Mouse (Mus musculus) intestine, embryonic 14.5 days (tissue): Measurements from ENCODE around the gene Ntm. TPM values are rescaled to one million over a fixed set of nuclear protein-coding genes. Genes with fewer than 3 reads are reported as not detected.

Experiments used
- ATAC-seq: fragments of 200-750 bp; cut with Nextera tagmentation; replicated peaks from 2 replicates; pipeline ENCODE4 v1.8.0; 2017; ENCODE audit warnings: low read depth, moderate number of reproducible peaks, moderate TSS enrichment, moderate library complexity; ENCODE audit not compliant: low FRiP score, low TSS enrichment
- DNase-seq: peaks from one replicate; pipeline ENCODE4 v3.0.0-alpha.2; 2018; ENCODE audit warnings: low spot score
- H3K27ac ChIP-seq: fragments of 300-500 bp; sonication (generic); 2 replicates; pipeline ENCODE4 v1.5.1; 2014; ENCODE audit warnings: low read depth, mild to moderate bottlenecking, control low read depth
- H3K27me3 ChIP-seq: fragments of 300-500 bp; sonication (generic); replicated peaks from 2 replicates; pipeline ENCODE4 v1.6.1; 2014; ENCODE audit warnings: low read length, control low read depth; ENCODE audit not compliant: control insufficient read depth, insufficient read depth
- H3K36me3 ChIP-seq: fragments of 300-500 bp; sonication (generic); 2 replicates; pipeline ENCODE4 v1.6.1; 2014; ENCODE audit warnings: low read length, control low read depth; ENCODE audit not compliant: control insufficient read depth, insufficient read depth
- H3K4me1 ChIP-seq: fragments of 300-500 bp; sonication (generic); replicated peaks from 2 replicates; pipeline ENCODE4 v1.6.1; 2014; ENCODE audit warnings: low read length, control low read depth, mixed read lengths; ENCODE audit not compliant: control insufficient read depth, insufficient read depth
- H3K4me2 ChIP-seq: fragments of 300-500 bp; sonication (generic); 2 replicates; pipeline ENCODE4 v1.6.1; 2014; ENCODE audit warnings: low read length
- H3K4me3 ChIP-seq: fragments of 300-500 bp; sonication (generic); 2 replicates; pipeline ENCODE4 v1.5.1; 2014; ENCODE audit warnings: low read depth, low read length, control low read depth, mixed read lengths
- H3K9ac ChIP-seq: fragments of 300-500 bp; sonication (generic); 2 replicates; pipeline ENCODE4 v1.6.1; 2014; ENCODE audit warnings: mild to moderate bottlenecking, low read length
- H3K9me3 ChIP-seq: fragments of 300-500 bp; sonication (generic); 2 replicates; pipeline ENCODE4 v1.6.1; 2016; ENCODE audit warnings: low read length, control low read depth; ENCODE audit not compliant: control insufficient read depth
- WGBS: fragments of 180-500 bp; shearing (Covaris S2); extraction: QIAGEN DNeasy Blood & Tissue Kit; methylation state at CpG from one replicate; pipeline ENCODE4 v1.1.7; 2014; 5-methylcytosine and 5-hydroxymethylcytosine counted together
- polyA plus RNA-seq: library from polyadenylated mRNA; unstranded; fragments of >200 nt; fragmentation: Nextera tagmentation; extraction: Ambion mirVana; gene quantifications from 2 replicates; pipeline ENCODE4 v1.2.1, GENCODE M21; 2014

The Ntm gene
- polyA plus RNA-seq, 1 experiment from 2014 or later: 11.6 TPM

- H3K9me3 ChIP-seq: no peaks in the 10 kb centered on the region
- no peaks in the 10 kb centered on the region for H3K4me1 ChIP-seq
- no peak overlapping the region for H3K9ac ChIP-seq
- DNase-seq (no peak), ATAC-seq (no peak)
- H3K27ac ChIP-seq: no peak overlapping the region
- 91% methylated on average over 3 of the region's 3 CpGs for WGBS
- no peak overlapping the region for H3K4me2 ChIP-seq
- H3K36me3 ChIP-seq: no peaks in the 10 kb centered on the region
- no peaks in the 10 kb centered on the region for H3K27me3 ChIP-seq
- H3K4me3 ChIP-seq: no peak overlapping the region
Measured at GRCm38 (mm10) chr9:29236752-29237151, 726.2 kb downstream of the Ntm start.

DNA sequence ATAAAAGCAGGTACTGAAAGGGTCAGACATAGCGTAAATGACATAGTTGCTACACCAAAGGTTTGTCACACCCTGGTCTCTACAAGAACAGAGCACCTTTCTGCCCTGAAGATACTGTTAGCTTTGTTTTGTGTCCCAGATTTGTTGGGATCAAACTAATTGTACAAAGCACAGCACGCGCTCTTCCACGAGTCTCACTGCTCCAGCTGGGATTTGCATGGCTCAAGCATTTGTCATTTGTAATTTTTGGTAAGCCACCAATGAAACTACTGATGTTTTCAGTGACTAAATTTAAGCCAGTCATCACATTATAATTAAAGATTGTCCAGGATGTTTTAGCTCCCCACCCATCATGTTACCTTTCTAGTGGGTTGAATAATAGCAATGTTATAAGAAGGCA is 735.2 kb downstream of the Ntm start:
- Histone ChIP-seq H3K27me3 (no peaks in the 10 kb centered on the region), H3K4me1 (no peaks in the 10 kb centered on the region), H3K9me3 (no peaks in the 10 kb centered on the region), H3K4me2 (no peak overlapping the region), H3K9ac (no peak overlapping the region), H3K4me3 (no peak overlapping the region), H3K27ac (no peak overlapping the region), H3K36me3 (no peaks in the 10 kb centered on the region)
- DNase-seq (no peak), ATAC-seq (no peak)
- 88% methylated on average over 4 of the region's 4 CpGs for WGBS

DNA sequence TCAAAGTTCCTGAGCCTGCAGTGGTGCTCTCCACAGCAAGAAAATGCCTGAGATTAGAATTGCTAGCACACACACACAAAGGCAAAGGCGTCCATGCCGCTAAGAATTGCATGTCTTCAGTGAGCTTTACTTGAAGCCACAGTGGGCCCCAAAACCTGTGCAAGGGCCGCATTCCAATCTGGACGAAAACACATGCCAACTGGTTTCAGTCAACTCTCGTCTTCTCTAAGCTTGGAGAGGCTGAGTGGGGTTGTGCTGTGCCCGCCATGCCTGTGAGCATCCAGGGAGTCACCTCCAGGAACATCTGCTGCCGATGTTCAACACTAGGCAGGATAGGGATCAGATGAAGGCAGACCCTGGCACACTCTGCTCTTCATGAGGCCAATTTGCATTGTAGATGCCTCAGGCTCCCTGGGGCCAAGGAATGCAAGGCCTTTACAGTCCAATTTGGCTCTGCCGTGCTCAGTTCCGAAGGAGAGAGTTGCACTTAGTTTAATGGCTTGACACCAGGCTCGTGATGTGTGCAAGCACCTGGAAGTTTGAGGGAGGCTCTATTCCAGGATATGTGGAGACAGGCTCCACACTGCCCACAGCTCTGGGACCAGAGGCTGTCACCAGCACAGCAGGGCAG is 739.9 kb downstream of the Ntm start:
- Histone ChIP-seq H3K4me3 (no peak overlapping the region), H3K9ac (no peak overlapping the region), H3K9me3 (no peaks in the 10 kb centered on the region), H3K36me3 (no peaks in the 10 kb centered on the region), H3K27me3 (no peaks in the 10 kb centered on the region), H3K4me2 (no peak overlapping the region), H3K4me1 (no peaks in the 10 kb centered on the region), H3K27ac (no peak overlapping the region)
- 69% methylated on average over 10 of the region's 10 CpGs for WGBS
- ATAC-seq (no peak), DNase-seq (no peak)

GRCm38 (mm10) chr9:29220941-29221615 is 741.9 kb downstream of the Ntm start:
- no peaks in the 10 kb centered on the region for H3K27me3 ChIP-seq
- H3K27ac ChIP-seq: no peak overlapping the region
- ATAC-seq: no peak
- no peak overlapping the region for H3K4me2 ChIP-seq
- no peaks in the 10 kb centered on the region for H3K9me3 ChIP-seq
- 36% methylated on average over 5 of the region's 5 CpGs for WGBS
- no peak overlapping the region for H3K4me3 ChIP-seq
- H3K4me1 ChIP-seq: no peaks in the 10 kb centered on the region
- H3K9ac ChIP-seq: no peak overlapping the region
- no peak for DNase-seq
- H3K36me3 ChIP-seq: no peaks in the 10 kb centered on the region

DNA sequence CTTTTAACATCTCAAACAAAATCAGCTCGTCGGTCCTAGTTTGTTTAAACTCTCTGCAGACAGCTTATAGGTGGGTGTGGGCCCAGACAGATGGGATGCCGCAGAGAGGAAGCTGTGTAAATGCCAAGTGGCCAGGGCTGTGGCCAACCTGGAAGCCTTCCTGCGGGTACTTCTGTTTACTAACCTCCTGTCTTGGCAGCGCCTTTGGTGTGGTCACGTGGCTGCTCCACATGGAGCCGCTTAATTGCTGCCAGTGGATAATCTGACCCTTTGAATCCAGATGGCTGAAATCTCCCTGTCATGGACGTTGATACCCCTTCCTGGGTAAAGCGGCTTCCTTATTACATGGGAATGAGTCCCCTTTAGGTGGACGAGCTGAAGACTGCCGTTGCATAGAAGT is 742.4 kb downstream of the Ntm start:
- H3K4me2 ChIP-seq: no peak overlapping the region
- 34% methylated on average over 11 of the region's 11 CpGs for WGBS
- no peak overlapping the region for H3K9ac ChIP-seq
- no peak overlapping the region for H3K27ac ChIP-seq
- ATAC-seq (no peak), DNase-seq (no peak)
- no peak overlapping the region for H3K4me3 ChIP-seq
- H3K9me3 ChIP-seq: no peaks in the 10 kb centered on the region
- H3K36me3 ChIP-seq: no peaks in the 10 kb centered on the region
- no peaks in the 10 kb centered on the region for H3K4me1 ChIP-seq
- no peaks in the 10 kb centered on the region for H3K27me3 ChIP-seq

GRCm38 (mm10) chr9:29217951-29218350 is 745.0 kb downstream of the Ntm start:
- Histone ChIP-seq H3K27me3 (no peaks in the 10 kb centered on the region), H3K27ac (no peak overlapping the region), H3K9ac (no peak overlapping the region), H3K9me3 (no peaks in the 10 kb centered on the region), H3K36me3 (no peaks in the 10 kb centered on the region), H3K4me2 (no peak overlapping the region), H3K4me1 (no peaks in the 10 kb centered on the region), H3K4me3 (no peak overlapping the region)
- 87% methylated on average over 7 of the region's 7 CpGs for WGBS
- DNase-seq (no peak), ATAC-seq (no peak)

- WGBS: 92% methylated on average over 8 of the region's 8 CpGs
- ATAC-seq (no peak), DNase-seq (no peak)
- no peaks in the 10 kb centered on the region for H3K27me3 ChIP-seq
- H3K9me3 ChIP-seq: no peaks in the 10 kb centered on the region
- H3K36me3 ChIP-seq: no peaks in the 10 kb centered on the region
- no peak overlapping the region for H3K4me2 ChIP-seq
- H3K27ac ChIP-seq: no peak overlapping the region
- no peak overlapping the region for H3K9ac ChIP-seq
- H3K4me1 ChIP-seq: no peaks in the 10 kb centered on the region
- H3K4me3 ChIP-seq: no peak overlapping the region
Measured at GRCm38 (mm10) chr9:29216528-29216927, 746.4 kb downstream of the Ntm start.

GRCm38 (mm10) chr9:29215796-29216195 is 747.1 kb downstream of the Ntm start:
- Histone ChIP-seq H3K27me3 (no peaks in the 10 kb centered on the region), H3K4me3 (no peak overlapping the region), H3K4me1 (no peaks in the 10 kb centered on the region), H3K9me3 (no peaks in the 10 kb centered on the region), H3K36me3 (no peaks in the 10 kb centered on the region), H3K4me2 (no peak overlapping the region), H3K27ac (no peak overlapping the region), H3K9ac (no peak overlapping the region)
- 84% methylated on average over 2 of the region's 2 CpGs for WGBS
- ATAC-seq (no peak), DNase-seq (no peak)

- Histone ChIP-seq H3K4me1 (no peaks in the 10 kb centered on the region), H3K9me3 (no peaks in the 10 kb centered on the region), H3K4me2 (no peak overlapping the region), H3K4me3 (no peak overlapping the region), H3K27me3 (no peaks in the 10 kb centered on the region), H3K27ac (no peak overlapping the region), H3K9ac (no peak overlapping the region), H3K36me3 (no peaks in the 10 kb centered on the region)
- DNase-seq (no peak), ATAC-seq (no peak)
- WGBS: 75% methylated on average over 1 of the region's 1 CpGs
Measured at GRCm38 (mm10) chr9:29215241-29215640, 747.7 kb downstream of the Ntm start.
